Mouse (Mus musculus) liver, adult (tissue): ENCODE data around the gene Gm43518.

Source experiments
- GATA4 ChIP-seq: IDR thresholded peaks from 2 replicates; pipeline ENCODE4 v1.6.1; 2014; ENCODE audit warnings: mild to moderate bottlenecking, low read length; ENCODE audit not compliant: insufficient replicate concordance

The Gm43518 gene

DNA sequence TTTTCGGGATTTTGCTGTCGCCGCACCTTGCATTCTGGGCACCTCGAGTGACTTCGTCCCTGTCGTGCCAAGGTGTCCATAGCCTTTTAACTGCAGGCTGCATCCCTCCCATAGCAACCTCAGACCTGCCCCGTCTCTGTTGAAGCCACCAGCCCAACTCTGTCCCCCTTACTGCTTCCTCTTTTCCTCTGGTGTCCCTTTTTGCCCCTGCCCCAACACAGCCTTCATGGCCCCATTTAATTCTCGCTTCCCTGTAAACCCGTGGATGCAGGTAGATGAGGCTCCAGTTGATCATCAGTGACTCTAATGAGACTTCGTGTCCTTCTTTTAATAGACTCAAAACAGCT, 19.6 kb upstream of the Gm43518 start:
- TF ChIP-seq GATA4: no peak

DNA sequence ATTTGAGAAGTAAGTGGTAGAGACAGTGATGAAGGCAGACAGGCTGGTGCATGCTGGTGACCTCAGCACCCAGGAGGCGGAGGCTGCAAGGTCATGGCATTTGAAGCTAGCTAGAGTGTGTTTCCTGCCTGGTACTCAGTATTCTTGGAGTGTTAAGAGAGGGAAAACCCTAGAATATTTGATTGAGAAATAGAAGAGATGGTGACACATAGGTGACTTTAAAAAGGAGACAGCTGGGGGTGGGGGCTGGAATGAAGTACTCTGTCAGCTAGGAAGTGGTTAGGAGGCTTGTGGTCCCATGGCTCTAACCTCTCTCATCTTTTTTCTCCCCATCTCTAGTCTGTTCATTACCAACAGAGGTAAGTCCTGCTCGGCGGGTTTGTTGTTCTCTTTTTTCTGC, 12.4 kb upstream of the Gm43518 start:
- TF ChIP-seq GATA4: no peak

DNA sequence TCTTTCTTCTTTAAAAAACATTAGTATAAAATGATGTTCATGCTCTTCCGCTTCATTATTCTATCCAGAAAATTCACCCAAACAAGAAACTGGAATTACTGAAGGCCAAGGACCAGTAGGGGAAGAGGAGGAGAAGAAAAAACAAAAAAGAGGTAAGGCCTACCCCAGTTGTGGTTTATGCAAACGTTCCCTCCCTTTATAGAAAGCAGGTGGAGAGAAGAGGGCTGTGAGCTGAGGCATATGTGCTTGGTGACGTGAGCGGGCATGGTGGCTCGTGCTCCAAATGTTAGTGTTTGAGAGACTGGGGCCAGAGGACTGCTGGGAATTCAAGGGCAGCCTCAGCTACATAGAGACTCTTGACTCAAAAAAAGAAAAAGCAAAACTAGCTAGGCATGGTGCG, 5.1 kb upstream of the Gm43518 start:
- TF ChIP-seq GATA4: no peak

DNA sequence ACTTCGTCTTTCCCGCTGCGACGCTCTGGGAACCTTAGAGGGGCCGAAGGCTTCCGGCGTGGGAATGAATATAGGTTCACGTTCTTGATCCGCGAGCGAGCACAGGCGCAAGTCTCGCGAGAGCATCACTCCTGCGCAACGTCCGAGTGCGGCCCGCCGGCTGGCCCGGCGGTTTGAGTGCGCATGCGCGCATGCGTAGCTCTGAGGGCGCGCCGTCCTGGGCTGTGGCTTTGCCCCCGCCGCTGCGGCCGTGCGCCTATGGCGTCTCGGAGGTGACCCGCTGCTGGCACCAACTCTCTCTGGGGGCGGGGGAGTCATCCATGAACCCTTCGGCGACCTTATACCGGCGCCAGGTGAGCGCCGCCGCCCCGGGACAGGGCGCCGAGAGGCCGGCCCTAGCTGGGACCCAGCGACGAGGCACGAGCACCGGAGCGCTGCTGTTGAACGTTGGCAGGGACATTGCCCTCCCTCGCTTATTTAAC, 3.3 kb downstream of the Gm43518 start, which contains the start of gene Ccdc62:
Gene Ccdc62, plus strand, starts transcription at position 172 of the 482 bp plus-strand sequence.
- TF ChIP-seq GATA4: peak; percentile 38; the same call in 1 of the 2 replicates

DNA sequence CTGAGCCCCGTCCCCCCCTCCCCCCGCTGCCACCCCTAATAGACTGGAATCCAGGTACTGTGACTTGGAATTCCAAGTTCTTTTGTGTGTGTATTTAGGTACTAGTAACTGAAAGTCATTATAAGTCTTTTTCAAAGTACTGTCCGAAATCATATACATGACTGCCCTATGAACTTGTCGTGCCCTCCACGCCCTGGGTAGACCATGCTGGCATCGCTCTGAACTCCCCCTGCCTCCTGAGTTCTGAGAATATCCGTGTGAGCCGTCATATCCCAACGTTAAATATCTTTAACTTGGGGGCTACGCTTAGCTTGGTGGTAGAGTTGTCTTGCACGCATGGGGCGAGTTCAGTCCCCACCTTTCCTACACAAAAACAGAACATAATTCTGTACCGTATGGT, 3.9 kb downstream of the Gm43518 start:
- no peak for TF ChIP-seq GATA4

DNA sequence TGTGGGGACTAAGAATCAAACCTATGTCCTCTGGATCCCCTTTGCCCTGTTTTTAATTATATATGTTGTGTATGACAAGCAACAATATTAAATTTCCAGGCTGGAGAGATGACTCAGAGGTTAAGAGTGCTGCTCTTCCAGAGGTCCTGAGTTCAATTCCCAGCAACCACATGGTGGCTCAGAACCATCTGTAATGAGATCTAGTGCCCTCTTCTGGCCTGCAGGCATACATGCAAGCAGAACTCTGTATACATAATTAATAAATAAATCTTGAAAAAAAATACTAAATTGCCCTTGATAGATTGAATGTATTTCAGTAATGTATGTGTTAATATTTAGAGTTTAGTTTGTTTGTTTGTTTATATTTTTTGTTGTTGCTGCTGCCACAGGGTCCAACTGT, 5.7 kb downstream of the Gm43518 start:
- no peak for TF ChIP-seq GATA4

DNA sequence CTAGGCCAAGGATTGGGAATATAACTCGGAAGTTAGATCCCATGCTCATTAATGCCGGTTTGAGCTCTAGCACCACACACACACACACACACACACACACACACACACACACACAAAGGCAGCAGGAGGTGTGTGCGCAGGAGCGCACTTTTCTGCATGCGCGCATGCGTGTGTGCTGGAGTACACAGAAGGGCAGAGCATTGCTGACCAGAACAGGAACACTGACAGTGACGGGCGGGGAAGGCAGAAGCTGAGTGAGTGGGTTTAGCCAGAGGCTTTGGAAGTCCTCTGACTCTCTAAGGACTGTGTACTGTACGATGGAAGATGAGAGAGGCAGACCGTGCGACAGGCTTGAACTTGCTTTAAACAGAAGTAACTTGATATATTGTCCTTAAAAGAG, 6.3 kb downstream of the Gm43518 start:
- TF ChIP-seq GATA4: no peak

DNA sequence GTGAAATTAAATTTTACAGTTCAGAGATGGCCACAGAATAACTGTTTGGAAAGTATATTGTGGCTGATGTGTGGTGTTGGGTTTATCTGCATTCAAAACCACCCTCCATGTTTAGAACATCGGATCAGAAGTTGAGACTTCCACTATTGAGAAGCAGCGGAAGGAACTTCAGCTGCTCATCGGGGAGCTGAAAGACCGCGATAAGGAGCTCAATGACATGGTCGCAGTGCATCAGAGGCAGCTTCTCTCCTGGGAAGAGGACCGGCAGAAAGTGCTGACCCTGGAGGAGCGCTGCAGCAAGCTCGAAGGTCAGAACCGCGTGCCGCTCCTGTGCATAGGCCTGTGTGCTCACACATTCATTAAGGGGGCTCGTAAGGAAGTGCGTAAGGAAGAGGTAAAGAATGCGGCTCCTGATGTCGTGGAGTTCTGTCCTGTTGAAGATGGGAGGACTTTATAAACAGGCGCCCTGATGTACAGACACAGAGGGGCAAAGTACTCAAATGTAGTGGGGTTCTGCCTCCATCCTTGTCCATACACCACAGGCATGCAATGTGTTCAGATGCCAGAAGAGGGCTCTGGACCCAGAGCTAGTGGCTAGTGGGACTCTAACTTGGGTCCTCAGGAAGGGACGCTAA, 6.9 kb downstream of the Gm43518 start:
- TF ChIP-seq GATA4: no peak

DNA sequence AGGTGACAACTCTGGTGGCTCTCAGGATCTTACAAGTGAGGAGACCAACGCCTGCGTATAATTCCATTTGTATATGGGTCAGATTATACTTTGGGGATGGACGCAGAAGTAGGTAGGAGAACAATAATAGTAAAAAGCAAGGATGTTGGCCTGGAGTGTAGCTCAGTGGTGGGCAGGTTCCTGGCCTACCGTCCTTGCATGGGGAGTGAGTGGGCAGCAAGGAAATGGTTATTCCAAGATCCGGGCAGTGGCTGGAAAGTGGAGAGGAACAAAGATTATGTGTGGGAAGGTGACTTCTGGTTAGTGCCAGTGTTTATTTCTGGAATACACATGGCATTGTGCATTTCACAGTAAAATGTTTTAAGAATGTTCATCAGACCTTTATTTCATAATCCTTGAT, 8.7 kb downstream of the Gm43518 start:
- no peak for TF ChIP-seq GATA4

DNA sequence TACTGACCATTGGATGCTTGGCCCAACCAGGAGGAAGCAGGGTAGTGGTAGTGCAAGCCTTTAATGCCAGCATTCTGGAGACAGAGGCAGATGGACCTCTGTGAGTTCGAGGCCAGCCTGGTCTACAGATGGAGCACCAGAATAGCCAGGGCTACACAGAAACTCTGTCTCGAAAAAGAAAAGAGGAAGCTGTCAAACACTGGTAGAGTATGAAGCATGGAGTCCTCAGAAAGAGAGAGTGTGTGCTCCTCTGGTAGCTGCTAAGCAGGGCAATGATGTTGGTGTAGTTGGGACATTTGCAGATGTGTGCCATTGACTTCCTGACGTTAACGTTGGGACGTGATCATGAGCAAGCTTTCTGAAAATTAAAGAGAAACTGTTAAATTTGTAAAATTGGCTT, 11.3 kb downstream of the Gm43518 start:
- no peak for TF ChIP-seq GATA4

DNA sequence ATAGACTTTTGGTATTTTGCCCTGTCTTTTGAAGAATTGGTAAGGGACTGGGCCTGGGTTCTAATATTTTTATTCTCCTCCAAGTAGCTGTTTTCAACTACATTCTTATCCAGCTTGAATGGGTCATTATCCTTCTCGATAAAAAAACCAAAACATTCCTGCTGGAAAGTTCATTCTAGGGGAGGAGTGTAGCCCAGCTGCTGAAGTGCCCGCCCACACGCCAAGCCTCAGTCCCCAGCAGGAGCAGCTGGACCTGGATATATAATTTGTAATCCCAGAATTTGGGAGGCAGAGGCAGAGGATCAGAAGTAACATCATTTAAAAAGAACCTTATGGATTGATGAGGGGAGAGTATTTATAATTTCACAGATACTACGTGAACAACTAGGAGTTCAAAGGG, 19.3 kb downstream of the Gm43518 start:
- no peak for TF ChIP-seq GATA4

DNA sequence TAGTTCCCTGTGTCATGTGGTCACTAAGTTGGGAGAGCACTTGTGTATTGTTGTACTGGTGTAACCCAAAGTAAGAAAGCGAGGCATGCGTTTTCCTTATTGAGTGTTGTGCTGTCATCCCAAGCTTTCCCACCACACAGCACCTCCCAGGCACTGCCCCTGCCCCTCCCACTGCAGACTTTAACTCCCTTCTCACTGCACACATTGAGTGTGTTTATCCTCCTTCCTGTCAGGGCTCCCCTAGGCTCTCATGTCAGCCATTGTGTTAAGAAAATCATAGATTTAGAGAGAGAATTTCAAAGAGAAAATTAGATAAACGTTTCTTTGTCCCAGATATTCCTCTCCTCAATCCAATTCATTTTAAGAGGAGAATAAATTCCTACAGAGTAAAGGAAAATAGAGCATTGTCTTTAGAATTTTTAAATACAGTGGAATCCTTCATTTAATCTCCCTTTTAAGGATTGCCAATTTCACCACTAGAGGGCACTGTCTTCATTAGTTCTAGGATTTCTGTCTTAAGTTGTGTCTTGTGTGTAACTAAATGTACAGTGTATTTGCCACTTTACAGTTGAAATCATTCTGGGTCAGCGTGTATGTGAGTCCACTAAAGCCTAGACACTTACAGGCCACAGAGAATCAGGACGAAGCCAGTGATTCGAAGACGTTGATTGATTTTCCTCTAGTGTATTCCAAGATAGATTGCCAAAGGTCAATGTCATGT, 20.0 kb downstream of the Gm43518 start:
- no peak for TF ChIP-seq GATA4

DNA sequence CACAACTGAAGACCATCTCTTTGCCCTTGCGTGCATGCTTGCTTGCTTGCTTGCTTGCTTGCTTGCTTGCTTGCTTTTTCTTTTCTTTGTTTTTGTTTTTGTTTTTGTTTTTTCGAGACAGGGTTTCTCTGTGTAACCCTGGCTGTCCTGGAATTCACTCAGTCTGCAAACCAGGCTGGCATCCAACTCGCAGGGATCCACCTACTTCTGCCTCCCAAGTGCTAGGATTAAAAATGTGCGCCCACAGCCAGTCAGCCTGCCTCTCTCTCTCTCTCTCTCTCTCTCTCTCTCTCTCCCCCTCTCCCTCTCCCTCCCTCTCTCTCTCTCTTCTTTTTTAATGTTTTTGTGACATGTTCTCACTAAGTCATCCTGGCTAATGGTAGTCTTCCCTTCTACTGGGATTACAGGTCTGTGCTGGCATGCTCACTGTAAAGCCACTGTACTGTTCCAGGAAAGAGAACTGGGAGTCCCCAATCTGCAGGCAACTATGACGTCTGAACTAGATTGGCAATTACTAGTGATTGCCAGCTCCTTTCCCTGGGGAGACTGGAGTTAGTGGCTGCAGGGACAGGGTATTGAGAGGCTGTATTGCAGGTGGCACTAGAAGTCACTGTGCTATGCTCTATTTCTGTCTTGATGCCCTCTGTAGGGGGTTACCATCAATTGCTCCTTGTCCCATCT, 25.3 kb downstream of the Gm43518 start:
- no peak for TF ChIP-seq GATA4

DNA sequence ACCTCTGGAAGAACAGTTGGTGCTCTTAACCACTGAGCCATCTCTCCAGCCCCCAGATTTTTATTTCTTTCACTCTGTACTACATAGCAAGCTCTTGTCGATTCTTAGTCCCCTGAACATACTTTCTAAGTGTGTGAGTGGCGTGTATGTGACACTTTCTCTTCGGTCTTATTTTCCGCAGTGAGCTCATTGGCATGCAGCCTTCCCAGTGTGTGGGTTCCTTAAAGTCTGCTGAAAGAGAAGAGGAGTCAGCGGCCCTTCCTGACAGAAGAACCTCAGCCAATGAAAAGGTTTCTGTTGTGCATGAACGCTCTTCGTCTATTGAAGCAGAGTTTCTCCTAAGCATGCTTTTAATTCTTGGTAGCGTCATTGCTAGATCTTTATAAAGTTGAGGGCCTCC, 30.0 kb downstream of the Gm43518 start:
- TF ChIP-seq GATA4: no peak

DNA sequence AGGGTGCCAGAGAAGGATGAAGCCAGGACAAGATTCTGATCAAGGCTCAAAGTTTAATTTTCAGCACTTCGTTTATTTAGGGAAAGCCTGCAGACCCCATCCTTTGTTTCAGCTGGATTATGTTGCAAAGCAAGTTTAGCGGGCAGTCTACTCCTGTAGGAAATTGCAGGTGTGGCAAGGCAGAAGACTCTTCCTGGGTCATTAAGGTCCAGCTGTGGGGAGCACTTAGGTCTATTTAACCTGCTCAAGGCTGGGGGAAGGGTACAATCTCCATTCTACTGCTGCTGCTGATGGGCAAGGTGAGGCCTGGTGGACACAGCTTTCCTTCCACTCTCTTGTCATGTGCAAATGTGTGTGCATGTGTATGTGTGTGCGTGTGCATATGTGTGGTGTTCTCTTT, 31.8 kb downstream of the Gm43518 start:
- no peak for TF ChIP-seq GATA4

DNA sequence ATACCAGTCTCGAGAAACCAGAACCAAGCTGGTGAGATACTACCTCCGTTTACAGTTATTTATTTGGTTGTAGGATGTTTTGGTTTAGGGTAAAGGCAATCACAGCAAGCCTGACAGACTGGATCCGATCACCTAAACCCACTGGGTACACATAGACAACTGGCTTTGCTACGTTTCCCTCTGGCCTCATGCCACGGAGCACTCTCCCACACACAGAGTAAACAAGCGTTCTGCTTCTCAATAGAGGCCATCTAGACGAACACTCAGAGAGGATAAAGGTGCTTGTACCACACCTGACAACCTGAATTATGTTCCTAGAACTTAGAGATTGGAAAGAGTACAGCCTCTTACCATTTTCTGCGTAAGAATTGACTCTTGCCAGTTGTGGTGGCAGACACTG, 32.9 kb downstream of the Gm43518 start:
- TF ChIP-seq GATA4: no peak
